Mouse (Mus musculus): ENCODE measurements at regions not wholly inside any gene's neighbourhood (a gene's known extent, or its start where the extent isn't known, plus 50 kb on each side); places are given as distances from the start of the nearest gene placed in this dataset.
"Not testable (repeated sequence)": the region's sequence is repeated elsewhere in the genome, so short reads cannot be mapped to it uniquely, and the experiment has no call there.

DNA sequence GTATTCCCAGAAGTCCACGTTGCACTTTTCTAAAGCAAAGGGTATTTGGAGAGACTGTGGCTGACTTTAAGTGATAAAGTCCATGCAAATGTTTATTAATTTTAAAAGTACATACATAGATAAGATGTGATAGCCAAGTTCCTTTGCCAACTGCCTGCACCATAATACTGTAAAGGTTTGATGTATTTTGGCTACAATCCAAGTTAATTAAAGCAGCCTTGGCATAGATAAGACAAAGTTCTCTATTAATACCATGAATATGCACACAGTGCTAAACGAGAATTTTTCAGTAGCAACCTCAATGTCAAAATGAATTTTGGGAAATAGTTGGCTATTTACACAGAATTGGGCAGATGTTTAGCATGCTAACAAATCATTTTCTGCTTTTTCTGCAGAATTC lies 167.0 kb upstream of the Hsf2 start:
- in situ Hi-C loops (cut with MboI; ENCODE audit: low pct_unique_long_range_greater_than_20kb in 1 of 2, low sequenced_read_pairs in 2 of 2, unreplicated experiment in 1 of 2): no loop called here

- in situ Hi-C loops (cut with MboI; ENCODE audit: low pct_unique_long_range_greater_than_20kb in 1 of 2, low sequenced_read_pairs in 2 of 2, unreplicated experiment in 1 of 2): no loop called here
Observed at GRCm38 (mm10) chr10:57322717-57323424, 163.3 kb upstream of the Hsf2 start.

DNA sequence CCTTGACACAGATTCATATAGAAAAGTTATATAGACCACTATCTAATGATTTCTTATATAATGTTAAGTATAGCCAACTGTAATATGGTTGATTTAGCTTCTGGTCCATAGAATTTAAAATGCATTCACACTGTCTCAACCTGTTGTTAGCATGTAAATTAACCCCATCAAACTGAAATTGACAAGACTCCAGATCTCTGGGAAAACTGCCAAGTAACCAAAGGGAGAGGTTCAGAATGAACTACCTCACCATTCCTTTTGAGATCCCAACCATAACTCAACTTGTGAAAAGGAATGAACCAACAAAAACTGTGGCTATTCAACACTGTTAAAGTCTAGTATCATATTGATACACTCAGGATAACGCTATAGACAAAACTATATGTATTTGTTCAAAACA lies 162.0 kb upstream of the Hsf2 start:
- in situ Hi-C loops (cut with MboI; ENCODE audit: low pct_unique_long_range_greater_than_20kb in 1 of 2, low sequenced_read_pairs in 2 of 2, unreplicated experiment in 1 of 2): no loop called here

DNA sequence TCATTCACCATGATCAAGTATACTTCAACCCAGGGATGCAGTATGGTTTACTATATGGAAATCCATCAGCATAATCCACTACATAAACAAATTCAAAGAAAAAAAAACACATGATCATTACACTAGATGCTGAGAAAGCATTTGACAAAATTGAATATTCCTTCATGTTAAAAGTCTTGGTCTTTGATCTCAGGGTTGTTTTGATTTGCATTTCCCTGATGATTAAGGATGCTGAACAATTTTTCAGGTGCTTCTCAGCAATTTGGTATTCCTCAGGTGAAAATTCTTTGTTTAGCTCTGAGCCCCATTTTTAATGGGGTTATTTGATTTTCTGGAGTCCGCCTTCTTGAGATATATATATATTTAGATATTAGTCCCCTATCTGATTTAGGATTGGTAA lies 123.4 kb upstream of the Hsf2 start:
- in situ Hi-C loops (cut with MboI; ENCODE audit: low pct_unique_long_range_greater_than_20kb in 1 of 2, low sequenced_read_pairs in 2 of 2, unreplicated experiment in 1 of 2): not testable (repeated sequence)

Data from mouse embryonic stem cell (cell line).